Comparison of ENCODE assay signal across 13 mouse cellular contexts in genomic region chr11:113014186-113015010, GRCm38 (mm10).
DNase-seq lines count a peak whose midpoint lies in the region; ATAC-seq and TF ChIP-seq lines count a peak whose summit lies in the region.
"Had no signal": no experiment of that assay in that cellular context is flagged by ENCODE, and none has a peak within 500 bp of the region (broad histone marks: within the 10 kb centered on the region; RNA-seq: fewer than 3 reads in every experiment).

No protein-coding gene starts in this region.

- TF ChIP-seq EP300 in CH12.LX (IDR thresholded peaks at IDR 0.05; ENCODE audit: low read length) = no peak

- H3K4me1 ChIP-seq in CH12.LX (ENCODE audit: control insufficient read depth in 1 of 2, insufficient read depth in 2 of 2) = peaks cover 0 to 20% of the 10 kb centered on the region in 2 experiments; a peak in 2 of 4 replicates
- peaks cover 56% of the 10 kb centered on the region for H3K4me1 ChIP-seq in forebrain, embryonic 13.5 days
- peaks cover 52% of the 10 kb centered on the region for H3K4me1 ChIP-seq in limb, embryonic 13.5 days

- H3K79me2 ChIP-seq in CH12.LX (replicated peaks; ENCODE audit: control insufficient read depth, extremely low read depth, insufficient read depth, poor library complexity, severe bottlenecking) = no peaks in the 10 kb centered on the region

- H3K9ac ChIP-seq in CH12.LX (ENCODE audit: insufficient read depth, low read depth) = no peak overlapping the region
- H3K9ac ChIP-seq in forebrain, embryonic 13.5 days = no peak overlapping the region
- no peak overlapping the region for H3K9ac ChIP-seq in limb, embryonic 13.5 days
- H3K9ac ChIP-seq: kidney, embryonic 15.5 days had no signal

- no peak for TF ChIP-seq CTCF in CH12.LX (conservative IDR thresholded peaks at IDR 0.05 in 1 of 2, IDR thresholded peaks at IDR 0.05 in 1 of 2; ENCODE audit: low read depth in 2 of 2, low read length in 2 of 2)

- in situ Hi-C loops in CH12.LX (cut with MboI; ENCODE audit: low pct_ligation_motif_present, low pct_unique_long_range_greater_than_20kb, low sequenced_read_pairs) = no loop called here

- H3K9me3 ChIP-seq in CH12.LX (replicated peaks; ENCODE audit: low read length) = no peaks in the 10 kb centered on the region
- H3K9me3 ChIP-seq in forebrain, embryonic 13.5 days (replicated peaks) = no peaks in the 10 kb centered on the region; the same call in 1 of the 2 replicates
- H3K9me3 ChIP-seq in limb, embryonic 13.5 days = no peaks in the 10 kb centered on the region
- H3K9me3 ChIP-seq: kidney, embryonic 15.5 days had no signal

- TF ChIP-seq RAD21 in CH12.LX (IDR thresholded peaks at IDR 0.05; ENCODE audit: low read depth, low read length) = no peak

- TF ChIP-seq POLR2A in CH12.LX (IDR thresholded peaks at IDR 0.05; ENCODE audit: low read depth, low read length) = no peak

- DNase-seq in CH12.LX (ENCODE audit: extremely low read depth) = peak; percentile 26
- DNase-seq in brain, embryonic 18.5 days (ENCODE audit: low read depth, low spot score) = peak; percentile 74
- DNase-seq in frontal cortex, adult 2 months (ENCODE audit: extremely low spot score in 1 of 2, low spot score in 1 of 2) = no peak
- DNase-seq in kidney, adult 9 months = no peak
- DNase-seq in thymus, postnatal 0 days (ENCODE audit: low spot score) = no peak
- DNase-seq in frontal cortex, postnatal 14 days (ENCODE audit: low spot score in 2 of 2) = no peak
- DNase-seq: adrenal gland, adult 2 months; cerebellum, adult 9-11 months; gastrocnemius, postnatal 10 days; thymus, postnatal 25 days had no signal

- ATAC-seq in forebrain, embryonic 13.5 days = peak; percentile 58
- 0 out of 2 replicates have a peak, but pooled peaks have one; percentile 25 for ATAC-seq in limb, embryonic 13.5 days (ENCODE audit: low FRiP score, low read depth)

- WGBS in forebrain, embryonic 13.5 days = 35% methylated on average over 10 of the region's 10 CpGs
- WGBS in limb, embryonic 13.5 days = 8% methylated on average over 10 of the region's 10 CpGs

- H3K27me3 ChIP-seq in CH12.LX (replicated peaks) = no peaks in the 10 kb centered on the region
- H3K27me3 ChIP-seq in forebrain, embryonic 13.5 days = no peaks in the 10 kb centered on the region
- H3K27me3 ChIP-seq in limb, embryonic 13.5 days = peaks cover 5% of the 10 kb centered on the region; the same call in 1 of the 2 replicates
- H3K27me3 ChIP-seq: kidney, embryonic 15.5 days had no signal

- no peak overlapping the region for H3K4me3 ChIP-seq in CH12.LX (replicated peaks in 1 of 3; ENCODE audit: low read depth in 2 of 3, low read length in 2 of 3, poor library complexity in 1 of 3)
- H3K4me3 ChIP-seq in forebrain, embryonic 13.5 days = no peak overlapping the region
- H3K4me3 ChIP-seq in limb, embryonic 13.5 days = no peak overlapping the region
- H3K4me3 ChIP-seq: kidney, embryonic 15.5 days had no signal

- H3K27ac ChIP-seq in CH12.LX (ENCODE audit: insufficient read depth, low read depth) = no peak overlapping the region
- H3K27ac ChIP-seq in forebrain, embryonic 13.5 days = peak overlapping the region; percentile 82
- peak overlapping the region; percentile 84; the same call in 1 of the 2 replicates for H3K27ac ChIP-seq in limb, embryonic 13.5 days
- H3K27ac ChIP-seq: kidney, embryonic 15.5 days had no signal

- H3K36me3 ChIP-seq in CH12.LX (replicated peaks in 1 of 2; ENCODE audit: control insufficient read depth in 1 of 2, insufficient read depth in 1 of 2, low read length in 1 of 2) = no peaks in the 10 kb centered on the region
- no peaks in the 10 kb centered on the region for H3K36me3 ChIP-seq in forebrain, embryonic 13.5 days (ENCODE audit: poor library complexity, severe bottlenecking)
- no peaks in the 10 kb centered on the region for H3K36me3 ChIP-seq in limb, embryonic 13.5 days
- H3K36me3 ChIP-seq: kidney, embryonic 15.5 days had no signal

- H3K4me2 ChIP-seq in CH12.LX (ENCODE audit: insufficient read depth, low read depth, poor library complexity, severe bottlenecking) = no peak overlapping the region
- peak overlapping the region; percentile 22; the same call in 1 of the 2 replicates for H3K4me2 ChIP-seq in forebrain, embryonic 13.5 days
- H3K4me2 ChIP-seq in limb, embryonic 13.5 days (replicated peaks) = peak overlapping the region; percentile 41
- H3K4me2 ChIP-seq: kidney, embryonic 15.5 days had no signal

- dilution Hi-C loops in CH12.LX (cut with MboI; ENCODE audit: extremely low pct_ligation_motif_present, extremely low pct_unique_long_range_greater_than_20kb, low sequenced_read_pairs) = no loop called here

TF ChIP-seq in CH12.LX, 34 proteins besides CTCF, POLR2A, EP300 and RAD21:
- TF ChIP-seq ZC3H11A (IDR thresholded peaks at IDR 0.05; ENCODE audit: low read depth, low read length) = no peak
- no peak for TF ChIP-seq ZNF384 (IDR thresholded peaks at IDR 0.05; ENCODE audit: low read depth, low read length)
- TF ChIP-seq ETS1 (conservative IDR thresholded peaks at IDR 0.05; ENCODE audit: low read depth, low read length) = no peak
- no peak for TF ChIP-seq ZMIZ1 (IDR thresholded peaks at IDR 0.05; ENCODE audit: low read depth, low read length)
- no peak for TF ChIP-seq IRF4 (IDR thresholded peaks at IDR 0.05; ENCODE audit: low read depth, low read length)
- no peak for TF ChIP-seq USF2 (conservative IDR thresholded peaks at IDR 0.05; ENCODE audit: low read depth, low read length)
- TF ChIP-seq BHLHE40 (IDR thresholded peaks at IDR 0.05; ENCODE audit: low read depth, low read length) = no peak
- TF ChIP-seq JUND (conservative IDR thresholded peaks at IDR 0.05; ENCODE audit: low read depth, low read length) = no peak
- TF ChIP-seq NRF1 (IDR thresholded peaks at IDR 0.05; ENCODE audit: low read depth, low read length) = no peak
- no peak for TF ChIP-seq KAT2A (IDR thresholded peaks at IDR 0.05; ENCODE audit: insufficient replicate concordance, low read length)
- no peak for TF ChIP-seq SIN3A (IDR thresholded peaks at IDR 0.05; ENCODE audit: low read length)

Comparison
In these comparisons a context has a peak if more than half of its experiments do, and no peak if none do; other contexts are left out.
1. DNase-seq: peak in CH12.LX (single experiment) and brain, embryonic 18.5 days (single experiment); none in frontal cortex, adult 2 months (0 of 2), kidney, adult 9 months (single experiment), thymus, postnatal 0 days (single experiment) and frontal cortex, postnatal 14 days (0 of 2).